Mouse (Mus musculus): ENCODE measurements around the gene Prss54.

GRCm38 (mm10) chr8:95545815-95546214, 30.3 kb downstream of the Prss54 start:
- no peak for TF ChIP-seq CTCF (IDR thresholded peaks at IDR 0.05; ENCODE audit: low read depth, low read length)
- no peak for TF ChIP-seq GATA1 (IDR thresholded peaks at IDR 0.05; ENCODE audit: borderline replicate concordance, low read length)
- TF ChIP-seq POLR2AphosphoS5 (IDR thresholded peaks at IDR 0.05; ENCODE audit: insufficient replicate concordance, low read depth, low read length): no peak
- no peak for TF ChIP-seq TAL1 (conservative IDR thresholded peaks at IDR 0.05; ENCODE audit: low read depth, low read length)
- no peak for TF ChIP-seq GATA2 (IDR thresholded peaks at IDR 0.05; ENCODE audit: borderline replicate concordance, low read depth, low read length)
